Mouse (Mus musculus): Measurements from ENCODE around the gene Olfr139.

GRCm38 (mm10) chr11:74100724-74101123, 44.4 kb upstream of the Olfr139 start:
- TF ChIP-seq CTCF (IDR thresholded peaks at IDR 0.05; ENCODE audit: borderline replicate concordance, insufficient read depth, low read length) (no peak), POLR2A (IDR thresholded peaks at IDR 0.05; ENCODE audit: low read depth, low read length) (no peak)

All from embryonic fibroblast, embryonic 13.5 days (primary cell).